Mouse (Mus musculus) kidney, postnatal 10 days (tissue): ENCODE results near the gene Zfp592.

Experiments
- DNase-seq: peaks from one replicate; pipeline ENCODE4 v3.0.0; 2021; ENCODE audit warnings: mixed read lengths

Zfp592 gene

GRCm38 (mm10) chr7:81057901-81058711 is 64.6 kb downstream of the Zfp592 start:
- no peak for DNase-seq

DNA sequence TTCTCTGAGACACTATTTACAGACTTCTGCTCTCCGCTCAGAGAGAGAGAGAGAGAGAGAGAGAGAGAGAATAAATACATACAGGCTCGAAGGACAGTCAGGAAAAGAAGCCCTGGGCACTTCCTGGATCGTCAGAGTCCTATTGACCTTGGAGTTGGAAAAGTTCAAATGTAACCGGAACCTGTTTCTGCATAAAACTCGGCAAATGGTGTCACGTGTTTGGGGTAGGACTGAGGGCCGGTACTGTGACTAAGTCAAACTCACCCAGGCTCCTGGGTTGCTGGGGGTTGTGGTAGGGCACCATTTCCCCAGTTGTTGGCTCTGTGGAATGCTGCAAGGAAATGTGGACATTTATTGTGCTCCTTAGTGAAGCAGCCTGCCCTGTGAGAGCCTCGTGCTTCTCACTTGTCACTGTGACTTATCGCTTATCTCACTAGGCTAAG is 65.3 kb downstream of the Zfp592 start:
- DNase-seq, result no peak

GRCm38 (mm10) chr7:81059388-81059787 is 65.9 kb downstream of the Zfp592 start:
- DNase-seq, result no peak

- DNase-seq, result peak; percentile 47
Observed at GRCm38 (mm10) chr7:81060908-81061307, 67.4 kb downstream of the Zfp592 start.

DNA sequence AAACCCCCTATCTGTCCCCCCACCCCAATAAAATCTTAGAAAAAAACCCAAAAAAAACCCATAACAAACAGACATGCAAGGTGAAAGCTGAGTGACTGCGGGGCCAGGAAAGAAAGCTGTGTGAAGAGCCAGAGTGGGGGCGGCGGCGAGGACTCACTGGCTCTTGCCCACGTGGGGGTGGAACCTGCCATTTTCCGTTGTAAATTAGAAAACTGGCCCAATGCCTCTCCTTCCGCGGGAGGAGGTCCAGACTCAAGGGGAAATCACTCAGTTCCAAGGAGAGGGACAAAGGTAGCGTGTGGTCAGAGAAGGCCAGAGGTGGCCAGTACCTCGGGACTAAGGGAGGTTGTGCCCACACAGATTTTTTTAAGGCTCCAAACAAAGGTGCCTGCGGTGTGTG is 68.5 kb downstream of the Zfp592 start:
- DNase-seq, result peak; percentile 44

DNA sequence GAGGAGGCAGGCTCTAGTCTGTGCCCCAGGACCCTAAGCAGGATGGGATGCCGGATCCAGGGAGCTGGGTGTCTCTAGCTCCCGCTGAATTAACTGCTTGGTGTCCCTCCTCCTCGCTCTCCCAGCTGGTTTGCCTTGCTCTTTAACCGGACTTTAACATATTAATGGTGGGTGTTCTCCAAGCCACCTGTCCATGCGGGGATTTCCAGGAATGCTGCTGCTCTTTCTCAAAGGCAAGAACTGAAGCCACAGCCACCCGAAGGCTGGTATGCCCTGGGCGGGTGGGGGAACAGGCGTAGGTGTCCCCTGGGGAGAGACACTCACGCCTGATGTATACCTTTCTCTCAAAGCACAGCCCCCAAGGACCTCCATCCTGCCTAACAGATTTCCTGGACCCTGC is 69.9 kb downstream of the Zfp592 start:
- no peak for DNase-seq

DNA sequence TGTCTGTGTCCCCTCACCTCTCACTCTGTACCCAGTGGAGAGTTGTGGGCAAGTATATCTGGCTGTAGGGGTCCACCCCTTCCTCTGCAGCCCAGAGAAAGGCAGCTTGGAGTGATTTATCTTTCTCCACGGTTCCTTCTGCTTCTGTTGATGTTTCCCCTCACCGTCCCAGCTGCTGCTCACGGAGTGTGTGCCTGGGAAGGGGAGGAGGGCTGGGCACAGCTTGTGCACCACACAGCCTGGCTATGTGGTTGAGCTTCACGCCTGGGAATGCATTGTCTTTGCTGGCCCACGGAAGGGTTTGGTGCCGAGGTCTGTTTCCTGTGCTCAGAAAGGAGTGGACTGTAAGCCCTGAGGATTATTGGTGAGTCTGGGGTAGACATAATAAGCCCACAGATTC is 73.2 kb downstream of the Zfp592 start:
- DNase-seq, result no peak

- peak; percentile 67 for DNase-seq
Observed at GRCm38 (mm10) chr7:81072463-81072862, 79.0 kb downstream of the Zfp592 start.

DNA sequence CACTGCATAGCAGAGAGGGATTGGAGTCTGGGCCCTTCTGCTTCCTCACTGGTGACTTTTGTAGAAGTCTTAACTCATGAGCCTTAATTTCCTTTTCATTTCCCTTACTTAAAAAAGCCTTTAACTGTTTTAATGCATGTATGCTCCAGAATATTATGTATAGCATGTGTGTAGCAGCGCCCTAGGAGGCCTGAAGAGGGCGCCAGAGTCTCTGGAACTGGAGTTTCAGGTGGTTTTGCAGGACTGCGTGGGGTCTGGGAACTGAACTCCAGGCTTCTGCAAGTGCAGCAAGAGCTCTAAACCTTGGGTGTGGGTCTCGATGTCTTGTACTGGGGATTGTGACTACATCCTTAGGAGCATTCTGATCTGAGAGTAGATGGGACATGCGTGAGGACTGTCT is 79.8 kb downstream of the Zfp592 start:
- DNase-seq, result no peak

DNA sequence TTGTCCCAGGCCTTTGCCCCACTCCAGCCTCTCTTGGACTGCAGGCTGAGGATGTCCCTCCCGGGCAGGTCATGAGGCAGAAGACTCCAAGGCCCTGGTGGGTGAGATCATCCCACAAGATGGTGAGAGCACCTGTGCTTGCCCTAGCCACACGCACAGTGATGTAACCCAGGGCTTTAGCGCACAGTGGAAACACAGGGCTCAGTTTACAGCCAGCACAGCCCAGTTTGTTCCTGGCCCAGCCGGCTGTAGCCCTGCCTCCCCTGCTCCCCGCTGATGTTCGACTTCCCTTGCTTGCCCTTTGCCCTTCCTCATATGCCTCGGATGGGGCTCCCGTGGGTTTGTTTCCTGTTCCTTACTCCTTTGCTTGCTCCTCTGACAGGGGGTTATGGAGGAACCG is 81.1 kb downstream of the Zfp592 start:
- no peak for DNase-seq

- DNase-seq, result peak; percentile 35
Observed at GRCm38 (mm10) chr7:81075299-81075698, 81.8 kb downstream of the Zfp592 start.

- DNase-seq, result no peak
Observed at GRCm38 (mm10) chr7:81075732-81076131, 82.3 kb downstream of the Zfp592 start.

DNA sequence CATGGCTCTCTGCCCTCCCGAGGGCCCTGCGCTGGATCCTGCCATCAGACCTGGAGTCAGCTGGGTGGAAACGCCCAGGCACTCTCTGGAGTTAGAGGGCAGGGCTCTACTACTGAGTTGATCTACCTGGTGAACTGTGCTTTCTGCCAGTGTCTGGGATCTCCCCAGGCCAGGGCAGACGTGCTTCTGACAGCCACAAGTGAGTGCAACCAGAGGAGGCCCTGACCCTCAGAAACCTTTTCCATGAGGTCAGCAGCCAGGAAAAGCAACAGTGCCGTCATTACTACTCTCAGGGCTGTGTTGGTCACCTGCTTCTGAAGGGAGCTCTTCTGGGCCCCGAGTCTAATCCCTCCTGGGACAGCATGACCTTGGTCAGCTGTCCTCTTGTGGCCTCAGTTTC is 83.5 kb downstream of the Zfp592 start:
- DNase-seq, result no peak

DNA sequence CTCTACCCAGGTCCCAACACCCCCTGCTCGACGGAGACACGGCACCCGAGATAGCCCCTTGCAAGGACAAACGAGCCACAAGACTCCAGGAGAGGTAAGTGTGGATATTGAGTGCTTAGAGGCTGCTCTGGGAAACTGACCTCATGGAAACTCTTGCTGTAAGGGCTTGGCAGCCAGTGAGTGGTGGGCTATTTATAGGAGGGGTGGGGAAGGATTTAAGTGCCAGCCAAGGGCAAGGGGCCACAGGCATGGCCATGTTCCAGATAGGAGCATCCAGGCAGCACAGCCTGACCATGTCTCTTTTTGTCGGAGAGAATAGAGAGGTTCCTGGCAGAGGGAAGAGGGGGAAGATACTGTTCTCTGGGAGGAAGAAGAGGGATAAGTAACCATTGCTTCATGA is 85.3 kb downstream of the Zfp592 start:
- no peak for DNase-seq

DNA sequence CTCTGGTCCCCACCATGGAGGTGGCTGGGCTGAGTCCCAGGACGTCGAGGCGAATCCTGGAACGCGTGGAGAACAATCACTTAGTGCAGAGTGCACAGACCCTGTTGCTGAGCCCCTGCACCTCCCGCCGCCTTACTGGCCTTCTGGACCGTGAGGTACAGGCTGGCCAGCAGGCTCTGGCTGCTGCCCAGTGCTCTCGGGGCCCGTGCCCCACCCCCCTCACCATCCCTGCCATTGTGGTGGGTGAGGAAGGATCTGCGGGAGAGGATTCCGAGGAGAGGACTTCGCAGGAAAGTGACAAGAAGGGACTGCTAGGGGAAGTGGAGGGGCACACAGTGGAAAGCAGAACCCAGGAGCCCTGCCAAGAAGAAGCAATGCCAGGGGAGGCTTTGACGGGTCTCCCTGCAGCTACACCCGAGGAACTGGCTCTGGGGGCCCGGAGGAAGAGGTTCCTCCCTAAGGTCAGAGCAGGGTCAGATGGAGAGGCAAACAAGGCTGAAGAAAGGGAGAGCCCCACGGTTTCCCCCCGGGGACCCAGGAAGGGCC is 100.0 kb downstream of the Zfp592 start:
- no peak for DNase-seq

- DNase-seq, result no peak
Observed at GRCm38 (mm10) chr7:81094104-81094757, 100.8 kb downstream of the Zfp592 start.
